20 mouse cellular contexts compared by ENCODE assay signal in the genomic region with DNA sequence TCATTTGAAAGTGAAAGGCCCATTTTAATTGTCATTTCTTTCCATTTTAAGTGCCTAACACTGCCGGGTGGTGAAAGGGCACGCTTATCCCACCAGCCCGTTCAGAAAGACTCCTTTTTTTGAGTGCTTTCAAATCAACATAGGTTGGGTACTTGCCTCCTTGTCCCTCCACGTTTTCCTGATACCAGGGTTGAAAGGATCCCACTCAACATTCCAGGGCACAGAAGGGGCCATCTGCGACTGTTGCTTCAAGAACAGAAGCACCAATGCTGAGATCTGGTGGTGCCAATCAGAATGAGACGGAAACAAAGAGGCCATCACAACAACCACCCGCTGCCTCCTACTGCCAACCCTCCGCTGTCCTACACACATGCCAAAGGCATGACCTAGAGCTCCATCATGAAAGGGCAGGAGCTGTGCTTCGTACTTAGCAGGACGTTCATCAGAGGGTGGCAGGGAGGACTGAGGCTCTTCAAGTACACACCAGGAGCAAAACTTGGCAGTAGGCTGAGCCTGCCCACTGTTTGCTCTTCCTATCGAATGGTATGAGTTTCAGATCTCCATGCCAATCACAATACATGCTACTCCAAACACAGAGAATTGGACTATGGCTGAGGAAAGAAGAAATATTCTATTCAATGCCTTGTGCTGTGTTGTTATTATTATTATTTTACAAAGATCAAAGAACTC.
DNase-seq lines count a peak whose midpoint lies in the region; ATAC-seq and TF ChIP-seq lines count a peak whose summit lies in the region.
"Had no signal": no experiment of that assay in that cellular context is flagged by ENCODE, and none has a peak within 500 bp of the region (broad histone marks: within the 10 kb centered on the region; RNA-seq: fewer than 3 reads in every experiment).

No protein-coding gene starts in this region.

- H3K79me2 ChIP-seq in CH12.LX (replicated peaks; ENCODE audit: control insufficient read depth, extremely low read depth, insufficient read depth, poor library complexity, severe bottlenecking), result no peaks in the 10 kb centered on the region; the same call in none of the 2 replicates

- H3K36me3 ChIP-seq in heart, embryonic 16.5 days (ENCODE audit: control insufficient read depth, insufficient read depth), result no peaks in the 10 kb centered on the region
- no peaks in the 10 kb centered on the region for H3K36me3 ChIP-seq in heart, embryonic 11.5 days (ENCODE audit: control insufficient read depth, insufficient read depth, low read length)
- peaks cover 0 to 35% of the 10 kb centered on the region in 2 experiments for H3K36me3 ChIP-seq in CH12.LX (replicated peaks in 1 of 2; ENCODE audit: control insufficient read depth in 1 of 2, insufficient read depth in 1 of 2, low read length in 1 of 2)
- no peaks in the 10 kb centered on the region for H3K36me3 ChIP-seq in lung, embryonic 16.5 days (ENCODE audit: control insufficient read depth, insufficient read depth, low read length)
- H3K36me3 ChIP-seq: embryonic facial prominence, embryonic 15.5 days; hindbrain, embryonic 10.5 days; midbrain, embryonic 15.5 days; neural tube, embryonic 15.5 days had no signal

- TF ChIP-seq POLR2A in CH12.LX (IDR thresholded peaks at IDR 0.05; ENCODE audit: low read depth, low read length), result no peak

- DNase-seq in CH12.LX (ENCODE audit: extremely low read depth), result peak; percentile 34
- peak; percentile 24 for DNase-seq in naive thymus-derived CD4-positive, alpha-beta T cell, adult 2 months (ENCODE audit: low read depth)
- no peak for DNase-seq in neural tube, embryonic 10.5 days (ENCODE audit: extremely low spot score, low spot score)
- no peak for DNase-seq in thymus, postnatal 36 days
- DNase-seq: cerebellum, adult 11 months; cerebellum, adult 9-11 months; gastrocnemius, adult 2 months; kidney, postnatal 25 days had no signal

- H3K9ac ChIP-seq in heart, embryonic 16.5 days (ENCODE audit: low read length), result no peak overlapping the region
- H3K9ac ChIP-seq in heart, embryonic 11.5 days (ENCODE audit: low read depth, low read length), result no peak overlapping the region
- H3K9ac ChIP-seq in CH12.LX (ENCODE audit: insufficient read depth, low read depth), result peak overlapping the region; percentile 60
- H3K9ac ChIP-seq in lung, embryonic 16.5 days (ENCODE audit: low read length), result no peak overlapping the region
- H3K9ac ChIP-seq: embryonic facial prominence, embryonic 15.5 days; midbrain, embryonic 15.5 days; neural tube, embryonic 15.5 days had no signal

- H3K9me3 ChIP-seq in heart, embryonic 16.5 days (replicated peaks; ENCODE audit: control insufficient read depth, low read length), result no peaks in the 10 kb centered on the region
- no peaks in the 10 kb centered on the region for H3K9me3 ChIP-seq in heart, embryonic 11.5 days (replicated peaks; ENCODE audit: control insufficient read depth, low read length)
- H3K9me3 ChIP-seq in CH12.LX (replicated peaks; ENCODE audit: low read length), result peaks cover 11% of the 10 kb centered on the region
- H3K9me3 ChIP-seq in lung, embryonic 16.5 days (ENCODE audit: control insufficient read depth, low read length), result no peaks in the 10 kb centered on the region
- H3K9me3 ChIP-seq: embryonic facial prominence, embryonic 15.5 days; hindbrain, embryonic 10.5 days; midbrain, embryonic 15.5 days; neural tube, embryonic 15.5 days had no signal

- ATAC-seq in heart, embryonic 16.5 days (replicated peaks; ENCODE audit: extremely low read depth, insufficient read depth, low FRiP score), result 0 out of 2 replicates have a peak, but pooled peaks have one; percentile 20
- ATAC-seq in heart, embryonic 11.5 days (replicated peaks; ENCODE audit: insufficient number of reproducible peaks, low FRiP score, low TSS enrichment), result no peak
- ATAC-seq in lung, embryonic 16.5 days (ENCODE audit: low read depth), result peak; percentile 80
- ATAC-seq: forebrain, embryonic 14.5 days; hindbrain, embryonic 16.5 days; intestine, embryonic 16.5 days; midbrain, embryonic 15.5 days had no signal

- TF ChIP-seq EP300 in CH12.LX (IDR thresholded peaks at IDR 0.05; ENCODE audit: low read length), result no peak

- no peak overlapping the region for H3K4me2 ChIP-seq in heart, embryonic 16.5 days (ENCODE audit: low read depth, low read length)
- no peak overlapping the region for H3K4me2 ChIP-seq in heart, embryonic 11.5 days
- H3K4me2 ChIP-seq in CH12.LX (ENCODE audit: insufficient read depth, low read depth, poor library complexity, severe bottlenecking), result peak overlapping the region; percentile 65
- peak overlapping the region; percentile 37 for H3K4me2 ChIP-seq in lung, embryonic 16.5 days (ENCODE audit: low read depth, low read length)
- H3K4me2 ChIP-seq: embryonic facial prominence, embryonic 15.5 days; liver, embryonic 11.5 days; midbrain, embryonic 15.5 days; neural tube, embryonic 15.5 days had no signal

- H3K4me1 ChIP-seq in heart, embryonic 16.5 days (ENCODE audit: control insufficient read depth, insufficient read depth, low read length), result peaks cover 37% of the 10 kb centered on the region
- H3K4me1 ChIP-seq in heart, embryonic 11.5 days (ENCODE audit: control insufficient read depth, insufficient read depth, low read length), result peaks cover 9% of the 10 kb centered on the region
- peaks cover 4 to 28% of the 10 kb centered on the region in 2 experiments; a peak in 3 of 4 replicates for H3K4me1 ChIP-seq in CH12.LX (ENCODE audit: control insufficient read depth in 1 of 2, insufficient read depth in 2 of 2)
- H3K4me1 ChIP-seq in lung, embryonic 16.5 days (replicated peaks; ENCODE audit: control insufficient read depth, insufficient read depth, low read length), result peaks cover 12% of the 10 kb centered on the region
- H3K4me1 ChIP-seq: embryonic facial prominence, embryonic 15.5 days; hindbrain, embryonic 10.5 days; midbrain, embryonic 15.5 days; neural tube, embryonic 15.5 days had no signal

- in situ Hi-C loops in CH12.LX (cut with MboI; ENCODE audit: low pct_ligation_motif_present, low pct_unique_long_range_greater_than_20kb, low sequenced_read_pairs), result loop anchor here (25.0 kb wide), 1 partner anchor 340 kb away; no protein-coding TSS in a partner anchor

- dilution Hi-C loops in CH12.LX (cut with MboI; ENCODE audit: extremely low pct_ligation_motif_present, extremely low pct_unique_long_range_greater_than_20kb, low sequenced_read_pairs), result no loop called here

- H3K27ac ChIP-seq in heart, embryonic 16.5 days (ENCODE audit: low read length), result peak overlapping the region; percentile 6; the same call in 1 of the 2 replicates
- H3K27ac ChIP-seq in heart, embryonic 11.5 days (ENCODE audit: low read depth, low read length), result no peak overlapping the region; the same call in 1 of the 2 replicates
- H3K27ac ChIP-seq in CH12.LX (ENCODE audit: insufficient read depth, low read depth), result peak overlapping the region; percentile 18; the same call in 1 of the 2 replicates
- H3K27ac ChIP-seq in lung, embryonic 16.5 days (ENCODE audit: low read length), result peak overlapping the region; percentile 95
- H3K27ac ChIP-seq: embryonic facial prominence, embryonic 15.5 days; gastrocnemius, adult 2 months; hindbrain, embryonic 10.5 days; layer of hippocampus, adult 2 months; midbrain, embryonic 15.5 days; neural tube, embryonic 15.5 days had no signal

- no peak overlapping the region for H3K4me3 ChIP-seq in heart, embryonic 16.5 days (ENCODE audit: low read length)
- no peak overlapping the region for H3K4me3 ChIP-seq in heart, embryonic 11.5 days (ENCODE audit: low read depth, low read length)
- peak overlapping the region; percentile 60 to 72 (median 68) for H3K4me3 ChIP-seq in CH12.LX (replicated peaks in 1 of 3; ENCODE audit: low read depth in 2 of 3, low read length in 2 of 3, poor library complexity in 1 of 3)
- no peak overlapping the region for H3K4me3 ChIP-seq in lung, embryonic 16.5 days (ENCODE audit: low read length)
- H3K4me3 ChIP-seq: embryonic facial prominence, embryonic 15.5 days; gastrocnemius, adult 2 months; hindbrain, embryonic 10.5 days; layer of hippocampus, adult 2 months; midbrain, embryonic 15.5 days; neural tube, embryonic 15.5 days had no signal

- no peak for TF ChIP-seq RAD21 in CH12.LX (IDR thresholded peaks at IDR 0.05; ENCODE audit: low read depth, low read length)

- no peak for TF ChIP-seq CTCF in CH12.LX (conservative IDR thresholded peaks at IDR 0.05 in 1 of 2, IDR thresholded peaks at IDR 0.05 in 1 of 2; ENCODE audit: low read depth in 2 of 2, low read length in 2 of 2)

- WGBS in heart, embryonic 16.5 days, result 48% methylated on average over 11 of the region's 11 CpGs
- WGBS in heart, embryonic 11.5 days (ENCODE audit: insufficient replicate concordance), result 61% methylated on average over 11 of the region's 11 CpGs
- 52% methylated on average over 11 of the region's 11 CpGs for WGBS in lung, embryonic 16.5 days

- H3K27me3 ChIP-seq in heart, embryonic 16.5 days (ENCODE audit: control insufficient read depth, insufficient read depth, low read length), result no peaks in the 10 kb centered on the region
- no peaks in the 10 kb centered on the region for H3K27me3 ChIP-seq in heart, embryonic 11.5 days (ENCODE audit: control insufficient read depth, insufficient read depth, low read length)
- no peaks in the 10 kb centered on the region for H3K27me3 ChIP-seq in CH12.LX (replicated peaks)
- no peaks in the 10 kb centered on the region for H3K27me3 ChIP-seq in lung, embryonic 16.5 days (ENCODE audit: control insufficient read depth, insufficient read depth, low read depth, low read length)
- H3K27me3 ChIP-seq: embryonic facial prominence, embryonic 15.5 days; midbrain, embryonic 15.5 days; neural tube, embryonic 15.5 days had no signal

TF ChIP-seq in CH12.LX, 34 proteins besides CTCF, POLR2A, EP300 and RAD21:
- no peak for TF ChIP-seq ETS1 (conservative IDR thresholded peaks at IDR 0.05; ENCODE audit: low read depth, low read length)

Comparison
In these comparisons a context has a peak if more than half of its experiments do, and no peak if none do; other contexts are left out.
1. H3K4me2 ChIP-seq: peak in CH12.LX (single experiment) and lung, embryonic 16.5 days (single experiment); none in heart, embryonic 16.5 days (single experiment) and heart, embryonic 11.5 days (single experiment).
2. H3K4me3 ChIP-seq: peak in CH12.LX (3 of 3); none in heart, embryonic 16.5 days (single experiment), heart, embryonic 11.5 days (single experiment) and lung, embryonic 16.5 days (single experiment).
3. DNase-seq: peak in CH12.LX (single experiment) and naive thymus-derived CD4-positive, alpha-beta T cell, adult 2 months (single experiment); none in neural tube, embryonic 10.5 days (single experiment) and thymus, postnatal 36 days (0 of 2).